Mouse (Mus musculus): ENCODE measurements around the gene Foxp4. TPM values are rescaled to one million over a fixed set of nuclear protein-coding genes. Genes with fewer than 3 reads are reported as not detected.
A peak's percentile ranks its signal among the peaks of the same experiment; 100 is the strongest.

Foxp4 gene
- total and polyA plus RNA-seq, 3 experiments = 3.3 to 41.7 (median 9.9) TPM

DNA sequence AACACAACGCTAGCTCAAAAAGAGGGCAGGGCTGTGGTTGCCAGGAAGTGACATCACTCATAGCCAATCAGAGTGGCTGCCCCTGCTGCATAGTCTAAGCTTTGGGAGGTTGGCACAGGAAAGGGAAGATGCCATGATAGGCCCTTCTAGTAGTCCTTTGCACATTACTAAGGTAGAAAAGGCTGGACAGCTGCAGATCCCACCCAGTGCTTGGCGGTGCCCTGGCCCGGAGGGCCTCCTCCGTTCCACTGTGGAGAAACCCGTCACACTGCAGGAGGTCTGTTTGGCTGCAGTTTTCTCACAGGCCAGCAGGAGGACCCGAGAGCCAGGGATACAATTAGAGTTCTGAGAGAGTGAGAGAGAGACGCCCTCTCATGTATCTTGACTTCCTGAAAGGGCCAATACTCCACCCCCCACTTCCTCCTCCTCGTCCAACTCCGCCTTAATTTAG, 51.1 kb downstream of the Foxp4 start:
- Histone ChIP-seq H3K9ac (ENCODE audit: insufficient read depth, low read depth) (no peak overlapping the region), H3K4me2 (ENCODE audit: insufficient read depth, low read depth, poor library complexity, severe bottlenecking) (no peak overlapping the region), H3K4me3 (replicated peaks in 1 of 3; ENCODE audit: low read depth in 2 of 3, low read length in 2 of 3, poor library complexity in 1 of 3) (peak overlapping the region in 1 of 3 experiments; percentile 30), H3K9me3 (replicated peaks; ENCODE audit: low read length) (no peaks in the 10 kb centered on the region), H3K27ac (ENCODE audit: insufficient read depth, low read depth) (no peak overlapping the region; the same call in 1 of the 2 replicates), H3K79me2 (replicated peaks; ENCODE audit: control insufficient read depth, extremely low read depth, insufficient read depth, poor library complexity, severe bottlenecking) (no peaks in the 10 kb centered on the region), H3K4me1 (ENCODE audit: control insufficient read depth in 1 of 2, insufficient read depth in 2 of 2) (peaks cover 0 to 40% of the 10 kb centered on the region in 2 experiments; a peak in 2 of 4 replicates), H3K27me3 (replicated peaks) (no peaks in the 10 kb centered on the region), H3K36me3 (replicated peaks in 1 of 2; ENCODE audit: control insufficient read depth in 1 of 2, insufficient read depth in 1 of 2, low read length in 1 of 2) (peaks cover 54 to 95% of the 10 kb centered on the region in 2 experiments)
- DNase-seq (ENCODE audit: extremely low read depth) = peak; percentile 91
- in situ Hi-C loops (cut with MboI; ENCODE audit: low pct_ligation_motif_present, low pct_unique_long_range_greater_than_20kb, low sequenced_read_pairs) (no loop called here), dilution Hi-C loops (cut with MboI; ENCODE audit: extremely low pct_ligation_motif_present, extremely low pct_unique_long_range_greater_than_20kb, low sequenced_read_pairs) (no loop called here)
- peak; percentile 88 to 91 for TF ChIP-seq CTCF (conservative IDR thresholded peaks at IDR 0.05 in 1 of 2, IDR thresholded peaks at IDR 0.05 in 1 of 2; ENCODE audit: low read depth in 2 of 2, low read length in 2 of 2)
- no peak for TF ChIP-seq ZNF384 (IDR thresholded peaks at IDR 0.05; ENCODE audit: low read depth, low read length)
- peak; percentile 15; the same call in 1 of the 2 replicates for TF ChIP-seq IRF4 (IDR thresholded peaks at IDR 0.05; ENCODE audit: low read depth, low read length)
- TF ChIP-seq SMC3 (IDR thresholded peaks at IDR 0.05; ENCODE audit: low read depth, low read length) = peak; percentile 75
- peak; percentile 47; the same call in 1 of the 2 replicates for TF ChIP-seq POLR2A (IDR thresholded peaks at IDR 0.05; ENCODE audit: low read depth, low read length)
- 0 out of 2 replicates have a peak, but pooled peaks have one; percentile 8 for TF ChIP-seq BHLHE40 (IDR thresholded peaks at IDR 0.05; ENCODE audit: low read depth, low read length)
- peak; percentile 86 for TF ChIP-seq ELF1 (IDR thresholded peaks at IDR 0.05; ENCODE audit: low read depth, low read length)
- TF ChIP-seq RAD21 (IDR thresholded peaks at IDR 0.05; ENCODE audit: low read depth, low read length) = peak; percentile 84
- 0 out of 2 replicates have a peak, but pooled peaks have one; percentile 18 for TF ChIP-seq SIN3A (IDR thresholded peaks at IDR 0.05; ENCODE audit: low read length)
- peak; percentile 46; the same call in 1 of the 2 replicates for TF ChIP-seq JUND (conservative IDR thresholded peaks at IDR 0.05; ENCODE audit: low read depth, low read length)
- TF ChIP-seq USF1 (IDR thresholded peaks at IDR 0.05; ENCODE audit: low read depth, low read length) = no peak
- 0 out of 2 replicates have a peak, but pooled peaks have one; percentile 2 for TF ChIP-seq NRF1 (IDR thresholded peaks at IDR 0.05; ENCODE audit: low read depth, low read length)
- TF ChIP-seq CHD1 (IDR thresholded peaks at IDR 0.05; ENCODE audit: low read depth, low read length) = no peak
- TF ChIP-seq TBP (conservative IDR thresholded peaks at IDR 0.05; ENCODE audit: low read depth, low read length) = 0 out of 2 replicates have a peak, but pooled peaks have one; percentile 18
- TF ChIP-seq HCFC1 (IDR thresholded peaks at IDR 0.05; ENCODE audit: low read depth, low read length) = peak; percentile 35; the same call in 1 of the 2 replicates

DNA sequence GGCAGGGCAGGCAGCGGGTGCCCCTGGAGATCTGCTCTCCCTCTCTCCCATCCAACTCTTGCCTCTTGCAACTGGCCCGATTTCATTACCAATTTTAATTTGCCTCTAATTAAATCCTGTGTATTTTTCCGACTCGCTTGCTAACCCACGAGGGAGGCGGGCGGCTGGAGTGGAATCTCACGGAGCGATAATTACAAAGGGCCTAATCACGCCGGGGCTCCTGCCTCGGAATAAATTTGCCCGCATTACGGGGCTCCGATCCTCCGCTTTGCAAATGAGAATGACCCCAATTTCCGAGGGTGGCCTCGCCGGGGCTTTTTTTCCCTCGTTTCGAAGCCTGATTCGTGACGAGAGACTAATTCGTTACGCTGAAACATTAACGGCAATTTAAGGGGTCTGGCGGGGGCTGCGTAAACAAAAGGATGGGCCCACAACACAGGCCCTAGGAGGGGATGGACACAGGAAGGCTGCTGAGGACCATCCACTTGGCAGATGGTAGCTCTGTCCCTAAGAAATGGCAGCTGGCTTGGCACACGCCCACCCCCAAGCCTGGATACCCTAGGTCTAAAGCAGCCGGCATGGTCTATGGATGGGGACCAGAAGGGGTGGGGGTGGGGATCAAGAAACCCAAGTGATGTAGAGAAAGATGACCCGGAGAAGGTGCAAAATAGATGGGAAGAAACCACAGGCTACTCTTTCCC, 52.0 kb downstream of the Foxp4 start:
- Histone ChIP-seq H3K4me3 (replicated peaks in 1 of 3; ENCODE audit: low read depth in 2 of 3, low read length in 2 of 3, poor library complexity in 1 of 3) (no peak overlapping the region), H3K79me2 (replicated peaks; ENCODE audit: control insufficient read depth, extremely low read depth, insufficient read depth, poor library complexity, severe bottlenecking) (no peaks in the 10 kb centered on the region), H3K27ac (ENCODE audit: insufficient read depth, low read depth) (no peak overlapping the region), H3K4me2 (ENCODE audit: insufficient read depth, low read depth, poor library complexity, severe bottlenecking) (no peak overlapping the region), H3K4me1 (ENCODE audit: control insufficient read depth in 1 of 2, insufficient read depth in 2 of 2) (peaks cover 0 to 40% of the 10 kb centered on the region in 2 experiments; a peak in 2 of 4 replicates), H3K36me3 (replicated peaks in 1 of 2; ENCODE audit: control insufficient read depth in 1 of 2, insufficient read depth in 1 of 2, low read length in 1 of 2) (peaks cover 55 to 95% of the 10 kb centered on the region in 2 experiments), H3K9ac (ENCODE audit: insufficient read depth, low read depth) (no peak overlapping the region), H3K9me3 (replicated peaks; ENCODE audit: low read length) (no peaks in the 10 kb centered on the region), H3K27me3 (replicated peaks) (no peaks in the 10 kb centered on the region)
- dilution Hi-C loops (cut with MboI; ENCODE audit: extremely low pct_ligation_motif_present, extremely low pct_unique_long_range_greater_than_20kb, low sequenced_read_pairs) (no loop called here), in situ Hi-C loops (cut with MboI; ENCODE audit: low pct_ligation_motif_present, low pct_unique_long_range_greater_than_20kb, low sequenced_read_pairs) (no loop called here)
- no peak for TF ChIP-seq UBTF (IDR thresholded peaks at IDR 0.05; ENCODE audit: low read depth, low read length)
- no peak for TF ChIP-seq NRF1 (IDR thresholded peaks at IDR 0.05; ENCODE audit: low read depth, low read length)
- no peak for TF ChIP-seq ELF1 (IDR thresholded peaks at IDR 0.05; ENCODE audit: low read depth, low read length)
- no peak for TF ChIP-seq GABPA (IDR thresholded peaks at IDR 0.05; ENCODE audit: insufficient replicate concordance, low read depth, low read length)
- no peak for TF ChIP-seq NELFE (IDR thresholded peaks at IDR 0.05; ENCODE audit: low read depth, low read length)
- no peak for TF ChIP-seq MEF2A (IDR thresholded peaks at IDR 0.05; ENCODE audit: borderline replicate concordance, low read depth, low read length)
- TF ChIP-seq ETS1 (conservative IDR thresholded peaks at IDR 0.05; ENCODE audit: low read depth, low read length) = no peak
- TF ChIP-seq E2F4 (IDR thresholded peaks at IDR 0.05; ENCODE audit: insufficient replicate concordance, low read depth, low read length) = no peak
- TF ChIP-seq MXI1 (IDR thresholded peaks at IDR 0.05; ENCODE audit: low read depth, low read length) = no peak
- TF ChIP-seq RAD21 (IDR thresholded peaks at IDR 0.05; ENCODE audit: low read depth, low read length) = no peak
- TF ChIP-seq USF1 (IDR thresholded peaks at IDR 0.05; ENCODE audit: low read depth, low read length) = no peak
- TF ChIP-seq ZC3H11A (IDR thresholded peaks at IDR 0.05; ENCODE audit: low read depth, low read length) = no peak
- no peak for TF ChIP-seq ZNF384 (IDR thresholded peaks at IDR 0.05; ENCODE audit: low read depth, low read length)
- TF ChIP-seq TCF12 (IDR thresholded peaks at IDR 0.05; ENCODE audit: low read depth, low read length) = no peak
- no peak for TF ChIP-seq EP300 (IDR thresholded peaks at IDR 0.05; ENCODE audit: low read length)
- no peak for TF ChIP-seq CHD2 (IDR thresholded peaks at IDR 0.05; ENCODE audit: low read length)
- DNase-seq (ENCODE audit: extremely low read depth) = no peak
